Mouse (Mus musculus): Measurements from ENCODE around the gene Col23a1.

Col23a1 gene

GRCm38 (mm10) chr11:51579024-51579423 lies 289.3 kb downstream of the Col23a1 start:
- in situ Hi-C loops (cut with MboI; ENCODE audit: unreplicated experiment in 2 of 2), result no loop called here

- in situ Hi-C loops (cut with MboI; ENCODE audit: unreplicated experiment in 2 of 2), result loop anchor here (5.0 kb wide), 1 partner anchor 40 kb away; no protein-coding TSS in a partner anchor
Measured at GRCm38 (mm10) chr11:51582713-51583112, 293.0 kb downstream of the Col23a1 start.

GRCm38 (mm10) chr11:51584057-51584430 lies 294.3 kb downstream of the Col23a1 start:
- in situ Hi-C loops (cut with MboI; ENCODE audit: unreplicated experiment in 2 of 2), result loop anchor here (5.0 kb wide), 1 partner anchor 42 kb away; no protein-coding TSS in a partner anchor

GRCm38 (mm10) chr11:51584431-51585248 lies 294.9 kb downstream of the Col23a1 start, which contains the start of gene Phykpl:
Phykpl (plus strand) TSS chr11:51584757.
- in situ Hi-C loops (cut with MboI; ENCODE audit: unreplicated experiment in 2 of 2), result loop anchor here (5.0 kb wide), 1 partner anchor 42 kb away; no protein-coding TSS in a partner anchor

- in situ Hi-C loops (cut with MboI; ENCODE audit: unreplicated experiment in 2 of 2), result no loop called here
Measured at GRCm38 (mm10) chr11:51585608-51586252, 296.0 kb downstream of the Col23a1 start.

GRCm38 (mm10) chr11:51586411-51586810 lies 296.7 kb downstream of the Col23a1 start:
- in situ Hi-C loops (cut with MboI; ENCODE audit: unreplicated experiment in 2 of 2), result no loop called here

GRCm38 (mm10) chr11:51587059-51587458 lies 297.3 kb downstream of the Col23a1 start:
- in situ Hi-C loops (cut with MboI; ENCODE audit: unreplicated experiment in 2 of 2), result no loop called here

- in situ Hi-C loops (cut with MboI; ENCODE audit: unreplicated experiment in 2 of 2), result no loop called here
Measured at GRCm38 (mm10) chr11:51588833-51589232, 299.1 kb downstream of the Col23a1 start.

GRCm38 (mm10) chr11:51590002-51590401 lies 300.3 kb downstream of the Col23a1 start:
- in situ Hi-C loops (cut with MboI; ENCODE audit: unreplicated experiment in 2 of 2), result no loop called here

- in situ Hi-C loops (cut with MboI; ENCODE audit: unreplicated experiment in 2 of 2), result no loop called here
Measured at GRCm38 (mm10) chr11:51591168-51591567, 301.4 kb downstream of the Col23a1 start.

GRCm38 (mm10) chr11:51591915-51592314 lies 302.2 kb downstream of the Col23a1 start:
- in situ Hi-C loops (cut with MboI; ENCODE audit: unreplicated experiment in 2 of 2), result no loop called here

GRCm38 (mm10) chr11:51593368-51593767 lies 303.6 kb downstream of the Col23a1 start:
- in situ Hi-C loops (cut with MboI; ENCODE audit: unreplicated experiment in 2 of 2), result no loop called here

- in situ Hi-C loops (cut with MboI; ENCODE audit: unreplicated experiment in 2 of 2), result no loop called here
Measured at GRCm38 (mm10) chr11:51593849-51594248, 304.1 kb downstream of the Col23a1 start.

- in situ Hi-C loops (cut with MboI; ENCODE audit: unreplicated experiment in 2 of 2), result no loop called here
Measured at GRCm38 (mm10) chr11:51594715-51595350, 305.1 kb downstream of the Col23a1 start.

GRCm38 (mm10) chr11:51595459-51596083 lies 305.9 kb downstream of the Col23a1 start:
- in situ Hi-C loops (cut with MboI; ENCODE audit: unreplicated experiment in 2 of 2), result no loop called here

GRCm38 (mm10) chr11:51597553-51597952 lies 307.8 kb downstream of the Col23a1 start:
- in situ Hi-C loops (cut with MboI; ENCODE audit: unreplicated experiment in 2 of 2), result no loop called here

GRCm38 (mm10) chr11:51602253-51602652 lies 312.5 kb downstream of the Col23a1 start:
- in situ Hi-C loops (cut with MboI; ENCODE audit: unreplicated experiment in 2 of 2), result loop anchor here in 1 of 2 experiments (10.0 to 25.0 kb wide), 2 partner anchors 393 to 1710 kb away; partner anchors contain the start of genes Hspa4 and Zcchc10

- in situ Hi-C loops (cut with MboI; ENCODE audit: unreplicated experiment in 2 of 2), result loop anchor here in 1 of 2 experiments (10.0 to 25.0 kb wide), 2 partner anchors 389 to 1706 kb away; partner anchors contain the start of genes Hspa4 and Zcchc10
Measured at GRCm38 (mm10) chr11:51605602-51606446, 316.1 kb downstream of the Col23a1 start.

- in situ Hi-C loops (cut with MboI; ENCODE audit: unreplicated experiment in 2 of 2), result loop anchor here in 1 of 2 experiments (10.0 to 25.0 kb wide), 2 partner anchors 388 to 1706 kb away; partner anchors contain the start of genes Hspa4 and Zcchc10
Measured at GRCm38 (mm10) chr11:51606447-51607095, 316.9 kb downstream of the Col23a1 start, which contains the start of gene Hnrnpab. Hnrnpab (minus strand) TSS chr11:51606847.

All from v-Abl transformed pro-B cells (cell line).